Mouse (Mus musculus): ENCODE data around the gene Fam192a. TPM values are rescaled to one million over a fixed set of nuclear protein-coding genes. Genes with fewer than 3 reads are reported as not detected.

The Fam192a gene
- total RNA-seq, 2 experiments from 2014 or later: 21.1 to 25.2 TPM

- intact Hi-C loops (cut with DNase I; ENCODE audit: low total_unique reads): no loop called here
- no peak for DNase-seq
These were observed 60.7 kb downstream of the Fam192a start for GRCm38 (mm10) chr8:94540889-94541795.

- no peak for DNase-seq
- intact Hi-C loops (cut with DNase I; ENCODE audit: low total_unique reads): no loop called here
These were observed 61.8 kb downstream of the Fam192a start for GRCm38 (mm10) chr8:94540025-94540424.

GRCm38 (mm10) chr8:94537456-94537855, 64.3 kb downstream of the Fam192a start:
- no peak for DNase-seq
- intact Hi-C loops (cut with DNase I; ENCODE audit: low total_unique reads): no loop called here

GRCm38 (mm10) chr8:94535631-94536030, 66.2 kb downstream of the Fam192a start:
- intact Hi-C loops (cut with DNase I; ENCODE audit: low total_unique reads): no loop called here
- no peak for DNase-seq

- DNase-seq: no peak
- intact Hi-C loops (cut with DNase I; ENCODE audit: low total_unique reads): no loop called here
These were observed 67.2 kb downstream of the Fam192a start for GRCm38 (mm10) chr8:94534612-94535011.

GRCm38 (mm10) chr8:94532873-94533671, 68.7 kb downstream of the Fam192a start, which contains the start of gene Cpne2:
TSS of gene Cpne2 (plus strand) at chr8:94532990.
- intact Hi-C loops (cut with DNase I; ENCODE audit: low total_unique reads): no loop called here
- DNase-seq: peak; percentile 83

- intact Hi-C loops (cut with DNase I; ENCODE audit: low total_unique reads): no loop called here
- no peak for DNase-seq
These were observed 69.3 kb downstream of the Fam192a start for GRCm38 (mm10) chr8:94532525-94532872.

- DNase-seq: no peak
- intact Hi-C loops (cut with DNase I; ENCODE audit: low total_unique reads): no loop called here
These were observed 69.8 kb downstream of the Fam192a start for GRCm38 (mm10) chr8:94532000-94532399.

- intact Hi-C loops (cut with DNase I; ENCODE audit: low total_unique reads): no loop called here
These were observed 71.2 kb downstream of the Fam192a start for GRCm38 (mm10) chr8:94530643-94531042.

GRCm38 (mm10) chr8:94529875-94530274, 71.9 kb downstream of the Fam192a start:
- intact Hi-C loops (cut with DNase I; ENCODE audit: low total_unique reads): loop anchor here (5.0 to 10.0 kb wide), 2 partner anchors 57 to 155 kb away; no protein-coding TSS in a partner anchor
- DNase-seq: no peak

More at GRCm38 (mm10) chr8:94530643-94531042, 71.2 kb downstream of the Fam192a start:
- DNase-seq: no peak

GRCm38 (mm10) chr8:94528245-94528644, 73.6 kb downstream of the Fam192a start:
- intact Hi-C loops (cut with DNase I; ENCODE audit: low total_unique reads): loop anchor here (5.0 to 10.0 kb wide), 2 partner anchors 59 to 157 kb away; no protein-coding TSS in a partner anchor
- DNase-seq: no peak

GRCm38 (mm10) chr8:94527178-94527577, 74.6 kb downstream of the Fam192a start:
- intact Hi-C loops (cut with DNase I; ENCODE audit: low total_unique reads): loop anchor here (5.0 to 10.0 kb wide), 2 partner anchors 60 to 158 kb away; no protein-coding TSS in a partner anchor
- DNase-seq: no peak

- no peak for DNase-seq
- intact Hi-C loops (cut with DNase I; ENCODE audit: low total_unique reads): loop anchor here (10.0 kb wide), 1 partner anchor 160 kb away; no protein-coding TSS in a partner anchor
These were observed 77.2 kb downstream of the Fam192a start for GRCm38 (mm10) chr8:94524554-94524953.

Other genes with a start within 250 kb of the Fam192a start
- gene Herpud1, start 215.6 kb downstream of the Fam192a start, total RNA-seq (2021): 10 to 100 TPM; 55.1 to 75.2 TPM
- gene Nlrc5, start 167.6 kb downstream of the Fam192a start, total RNA-seq (2021): under 1 TPM; 0.13 to 0.41 TPM
- gene Cpne2, start 69.0 kb downstream of the Fam192a start, total RNA-seq (2021): 10 to 100 TPM; 13.4 to 20.7 TPM
- 10 to 100 TPM in 1 of 2 experiments, 1 to 10 TPM in 1; 9.4 to 10.3 TPM for gene Rspry1, start 60 bp downstream of the Fam192a start, total RNA-seq (2021)
- 10 to 100 TPM; 63.2 to 64.6 TPM for gene Arl2bp, start 64.6 kb upstream of the Fam192a start, total RNA-seq (2021)
- gene Pllp, start 94.3 kb upstream of the Fam192a start, total RNA-seq (2021): 10 to 100 TPM in 1 of 2 experiments, 1 to 10 TPM in 1; 2.7 to 13.1 TPM
- not detected for gene Ccl22, start 143.6 kb upstream of the Fam192a start, total RNA-seq (2021)
- gene Cx3cl1, start 170.0 kb upstream of the Fam192a start, total RNA-seq (2021): under 1 TPM; 0.82 to 0.96 TPM
- not detected for gene Ccl17, start 208.5 kb upstream of the Fam192a start, total RNA-seq (2021)
- gene Coq9, start 236.3 kb upstream of the Fam192a start, total RNA-seq (2021): 100 to 1,000 TPM; 341 to 397 TPM
- 10 to 100 TPM; 32.0 to 33.5 TPM for gene Ciapin1, start 236.4 kb upstream of the Fam192a start, total RNA-seq (2021)

Measured in gastrocnemius, postnatal 14 days (tissue).